In the genomic region with DNA sequence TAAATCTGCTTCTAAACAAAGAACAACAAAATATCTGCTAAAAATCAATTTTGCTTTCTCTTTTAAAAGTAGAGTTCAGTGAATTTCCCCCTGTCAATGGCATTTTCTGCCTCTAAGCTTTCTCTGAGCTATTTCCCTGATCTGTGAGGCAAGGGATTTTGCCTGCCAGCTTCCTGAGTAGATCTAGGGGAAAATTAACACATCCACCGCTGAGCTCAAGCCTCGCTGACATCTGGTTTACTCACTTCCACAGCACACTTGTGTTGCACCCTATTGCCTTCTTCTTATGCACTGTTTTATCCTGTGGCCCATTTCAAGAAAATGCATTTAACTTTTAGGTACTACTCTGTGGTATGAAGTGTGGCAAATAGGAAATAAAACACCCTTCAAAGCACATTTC, we compare ENCODE assay signal across 27 mouse cellular contexts.
DNase-seq lines count a peak whose midpoint lies in the region; ATAC-seq and TF ChIP-seq lines count a peak whose summit lies in the region.
"Had no signal": no experiment of that assay in that cellular context is flagged by ENCODE, and none has a peak within 500 bp of the region (broad histone marks: within the 10 kb centered on the region; RNA-seq: fewer than 3 reads in every experiment).

No protein-coding gene starts in this region.

- H3K36me3 ChIP-seq in forebrain, postnatal 0 days (ENCODE audit: insufficient read depth), result no peaks in the 10 kb centered on the region
- H3K36me3 ChIP-seq in forebrain, embryonic 11.5 days (ENCODE audit: control insufficient read depth, insufficient read depth, low read length), result no peaks in the 10 kb centered on the region
- H3K36me3 ChIP-seq in midbrain, embryonic 14.5 days (ENCODE audit: control insufficient read depth, insufficient read depth, low read length), result no peaks in the 10 kb centered on the region
- H3K36me3 ChIP-seq in midbrain, embryonic 13.5 days, result no peaks in the 10 kb centered on the region
- H3K36me3 ChIP-seq: heart, embryonic 10.5 days; heart, embryonic 15.5 days; limb, embryonic 13.5 days; lung, embryonic 15.5 days; midbrain, embryonic 12.5 days; neural tube, embryonic 13.5 days had no signal

- no peaks in the 10 kb centered on the region for H3K4me1 ChIP-seq in forebrain, postnatal 0 days (ENCODE audit: insufficient read depth)
- H3K4me1 ChIP-seq in forebrain, embryonic 11.5 days (replicated peaks; ENCODE audit: control insufficient read depth, insufficient read depth, low read length), result no peaks in the 10 kb centered on the region
- H3K4me1 ChIP-seq in midbrain, embryonic 14.5 days (ENCODE audit: control insufficient read depth, insufficient read depth, low read length), result no peaks in the 10 kb centered on the region
- H3K4me1 ChIP-seq in midbrain, embryonic 13.5 days (replicated peaks), result no peaks in the 10 kb centered on the region
- H3K4me1 ChIP-seq: heart, embryonic 10.5 days; heart, embryonic 15.5 days; limb, embryonic 13.5 days; lung, embryonic 15.5 days; midbrain, embryonic 12.5 days; neural tube, embryonic 13.5 days had no signal

- TF ChIP-seq CTCF in forebrain, postnatal 0 days (IDR thresholded peaks at IDR 0.05; ENCODE audit: low read depth), result no peak

- no peak overlapping the region for H3K9ac ChIP-seq in forebrain, postnatal 0 days
- H3K9ac ChIP-seq in forebrain, embryonic 11.5 days (ENCODE audit: low read length), result no peak overlapping the region
- H3K9ac ChIP-seq in midbrain, embryonic 14.5 days (replicated peaks; ENCODE audit: low read length), result no peak overlapping the region
- no peak overlapping the region for H3K9ac ChIP-seq in midbrain, embryonic 13.5 days (replicated peaks)
- H3K9ac ChIP-seq: heart, embryonic 15.5 days; limb, embryonic 13.5 days; lung, embryonic 15.5 days; midbrain, embryonic 12.5 days; neural tube, embryonic 13.5 days had no signal

- H3K27me3 ChIP-seq in forebrain, postnatal 0 days (ENCODE audit: insufficient read depth, low read length), result no peaks in the 10 kb centered on the region
- H3K27me3 ChIP-seq in forebrain, embryonic 11.5 days (ENCODE audit: control insufficient read depth, insufficient read depth, low read length), result no peaks in the 10 kb centered on the region
- H3K27me3 ChIP-seq in midbrain, embryonic 14.5 days (ENCODE audit: control insufficient read depth, insufficient read depth, low read length), result no peaks in the 10 kb centered on the region
- no peaks in the 10 kb centered on the region for H3K27me3 ChIP-seq in midbrain, embryonic 13.5 days
- H3K27me3 ChIP-seq: CH12.LX; heart, embryonic 15.5 days; limb, embryonic 13.5 days; lung, embryonic 15.5 days; midbrain, embryonic 12.5 days; neural tube, embryonic 13.5 days; Patski had no signal

- no peak overlapping the region for H3K27ac ChIP-seq in forebrain, postnatal 0 days (ENCODE audit: low read depth, low read length)
- H3K27ac ChIP-seq in forebrain, embryonic 11.5 days (ENCODE audit: low read depth, low read length), result no peak overlapping the region
- H3K27ac ChIP-seq in midbrain, embryonic 14.5 days (replicated peaks; ENCODE audit: low read depth, low read length), result no peak overlapping the region
- no peak overlapping the region for H3K27ac ChIP-seq in midbrain, embryonic 13.5 days
- H3K27ac ChIP-seq: heart, embryonic 10.5 days; heart, embryonic 15.5 days; limb, embryonic 13.5 days; lung, embryonic 15.5 days; midbrain, embryonic 12.5 days; neural tube, embryonic 13.5 days had no signal

- no peak overlapping the region for H3K4me2 ChIP-seq in forebrain, postnatal 0 days (ENCODE audit: low read depth)
- H3K4me2 ChIP-seq in forebrain, embryonic 11.5 days (ENCODE audit: low read depth, low read length, severe bottlenecking), result no peak overlapping the region
- no peak overlapping the region for H3K4me2 ChIP-seq in midbrain, embryonic 14.5 days (ENCODE audit: low read length)
- no peak overlapping the region for H3K4me2 ChIP-seq in midbrain, embryonic 13.5 days (replicated peaks)
- H3K4me2 ChIP-seq: heart, embryonic 15.5 days; limb, embryonic 13.5 days; liver, embryonic 11.5 days; lung, embryonic 15.5 days; midbrain, embryonic 12.5 days; neural tube, embryonic 13.5 days had no signal

- DNase-seq in cerebellum, postnatal 10 days, result peak; percentile 31 to 41
- no peak for DNase-seq in cerebellum, adult 9-10 months
- DNase-seq in forebrain, postnatal 0 days, result peak; percentile 4
- no peak for DNase-seq in forebrain, embryonic 11.5 days (ENCODE audit: low spot score)
- peak; percentile 46 for DNase-seq in midbrain, embryonic 14.5 days
- DNase-seq in brain, adult 2 months (ENCODE audit: low read depth, low spot score), result peak; percentile 20
- DNase-seq in layer of hippocampus, adult 11-12 months (ENCODE audit: low spot score), result no peak
- DNase-seq: adrenal gland, postnatal 14 days; cerebellum, adult 2 months; gastrocnemius, postnatal 25 days; heart, adult 11 months; kidney, adult 11 months; kidney, postnatal 14 days; right cerebral cortex, postnatal 14 days; thymus, postnatal 4 days had no signal

- WGBS in forebrain, postnatal 0 days, result 25% methylated on average over 2 of the region's 2 CpGs
- WGBS in forebrain, embryonic 11.5 days, result 52% methylated on average over 2 of the region's 2 CpGs
- WGBS in midbrain, embryonic 14.5 days, result 45% methylated on average over 2 of the region's 2 CpGs
- WGBS in midbrain, embryonic 13.5 days, result 30% methylated on average over 2 of the region's 2 CpGs

- no peaks in the 10 kb centered on the region for H3K9me3 ChIP-seq in forebrain, postnatal 0 days (ENCODE audit: low read length)
- no peaks in the 10 kb centered on the region for H3K9me3 ChIP-seq in forebrain, embryonic 11.5 days (ENCODE audit: control insufficient read depth, low read length)
- H3K9me3 ChIP-seq in midbrain, embryonic 14.5 days (ENCODE audit: control insufficient read depth, low read length), result no peaks in the 10 kb centered on the region
- no peaks in the 10 kb centered on the region for H3K9me3 ChIP-seq in midbrain, embryonic 13.5 days
- H3K9me3 ChIP-seq: heart, embryonic 10.5 days; heart, embryonic 15.5 days; limb, embryonic 13.5 days; lung, embryonic 15.5 days; midbrain, embryonic 12.5 days; neural tube, embryonic 13.5 days had no signal

- ATAC-seq in forebrain, postnatal 0 days, result no peak
- ATAC-seq in forebrain, embryonic 11.5 days (replicated peaks; ENCODE audit: low FRiP score), result no peak
- ATAC-seq in midbrain, embryonic 14.5 days (ENCODE audit: low FRiP score, low TSS enrichment), result no peak
- no peak for ATAC-seq in midbrain, embryonic 13.5 days
- ATAC-seq: inflammation-experienced regulatory T-cells, adult 6 months; Patski had no signal

- H3K4me3 ChIP-seq in forebrain, postnatal 0 days (ENCODE audit: low read depth, low read length), result no peak overlapping the region
- no peak overlapping the region for H3K4me3 ChIP-seq in forebrain, embryonic 11.5 days (ENCODE audit: low read depth, low read length)
- no peak overlapping the region for H3K4me3 ChIP-seq in midbrain, embryonic 14.5 days (replicated peaks; ENCODE audit: low read depth, low read length)
- H3K4me3 ChIP-seq in midbrain, embryonic 13.5 days (replicated peaks), result no peak overlapping the region
- H3K4me3 ChIP-seq: heart, embryonic 10.5 days; heart, embryonic 15.5 days; limb, embryonic 13.5 days; lung, embryonic 15.5 days; midbrain, embryonic 12.5 days; myocyte; neural tube, embryonic 13.5 days had no signal

Comparison
In these comparisons a context has a peak if more than half of its experiments do, and no peak if none do; other contexts are left out.
1. DNase-seq: peak in cerebellum, postnatal 10 days (2 of 2), forebrain, postnatal 0 days (single experiment), midbrain, embryonic 14.5 days (single experiment) and brain, adult 2 months (single experiment); none in cerebellum, adult 9-10 months (single experiment), forebrain, embryonic 11.5 days (single experiment) and layer of hippocampus, adult 11-12 months (single experiment).